Mouse (Mus musculus): ENCODE measurements around the gene Pdzd2.

Pdzd2 gene

GRCm38 (mm10) chr15:12480369-12480768 lies 259.4 kb downstream of the Pdzd2 start:
- in situ Hi-C loops (cut with MboI; ENCODE audit: low pct_unique_long_range_greater_than_20kb in 1 of 2, low sequenced_read_pairs in 2 of 2, unreplicated experiment in 1 of 2): no loop called here

GRCm38 (mm10) chr15:12479326-12479725 lies 260.4 kb downstream of the Pdzd2 start:
- in situ Hi-C loops (cut with MboI; ENCODE audit: low pct_unique_long_range_greater_than_20kb in 1 of 2, low sequenced_read_pairs in 2 of 2, unreplicated experiment in 1 of 2): no loop called here

GRCm38 (mm10) chr15:12473596-12473995 lies 266.1 kb downstream of the Pdzd2 start:
- in situ Hi-C loops (cut with MboI; ENCODE audit: low pct_unique_long_range_greater_than_20kb in 1 of 2, low sequenced_read_pairs in 2 of 2, unreplicated experiment in 1 of 2): no loop called here

DNA sequence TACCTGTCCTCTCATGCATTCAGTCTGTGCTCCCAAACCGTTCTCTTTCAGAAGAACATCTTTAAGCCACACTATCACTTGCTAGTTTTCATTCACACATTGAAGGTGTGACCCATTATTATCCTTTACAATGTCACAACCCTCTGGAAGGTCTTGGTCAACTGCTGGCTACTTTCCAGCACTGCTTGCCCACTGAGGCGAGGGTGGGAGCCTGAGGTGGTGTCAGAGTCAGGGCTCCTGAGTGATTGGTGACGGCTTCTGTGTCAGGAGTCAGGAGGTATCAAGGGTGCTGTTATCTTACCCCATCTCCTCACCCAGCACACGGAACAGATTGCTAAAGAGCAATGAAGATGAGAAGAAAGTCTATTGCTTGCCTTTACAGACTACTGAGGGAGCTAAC lies 267.1 kb downstream of the Pdzd2 start:
- in situ Hi-C loops (cut with MboI; ENCODE audit: low pct_unique_long_range_greater_than_20kb in 1 of 2, low sequenced_read_pairs in 2 of 2, unreplicated experiment in 1 of 2): no loop called here

GRCm38 (mm10) chr15:12470900-12471838 lies 268.6 kb downstream of the Pdzd2 start:
- in situ Hi-C loops (cut with MboI; ENCODE audit: low pct_unique_long_range_greater_than_20kb in 1 of 2, low sequenced_read_pairs in 2 of 2, unreplicated experiment in 1 of 2): no loop called here

- in situ Hi-C loops (cut with MboI; ENCODE audit: low pct_unique_long_range_greater_than_20kb in 1 of 2, low sequenced_read_pairs in 2 of 2, unreplicated experiment in 1 of 2): no loop called here
Observed at GRCm38 (mm10) chr15:12468625-12469024, 271.1 kb downstream of the Pdzd2 start.

GRCm38 (mm10) chr15:12465748-12466147 lies 274.0 kb downstream of the Pdzd2 start:
- in situ Hi-C loops (cut with MboI; ENCODE audit: low pct_unique_long_range_greater_than_20kb in 1 of 2, low sequenced_read_pairs in 2 of 2, unreplicated experiment in 1 of 2): no loop called here

GRCm38 (mm10) chr15:12456808-12457207 lies 282.9 kb downstream of the Pdzd2 start:
- in situ Hi-C loops (cut with MboI; ENCODE audit: low pct_unique_long_range_greater_than_20kb in 1 of 2, low sequenced_read_pairs in 2 of 2, unreplicated experiment in 1 of 2): no loop called here

DNA sequence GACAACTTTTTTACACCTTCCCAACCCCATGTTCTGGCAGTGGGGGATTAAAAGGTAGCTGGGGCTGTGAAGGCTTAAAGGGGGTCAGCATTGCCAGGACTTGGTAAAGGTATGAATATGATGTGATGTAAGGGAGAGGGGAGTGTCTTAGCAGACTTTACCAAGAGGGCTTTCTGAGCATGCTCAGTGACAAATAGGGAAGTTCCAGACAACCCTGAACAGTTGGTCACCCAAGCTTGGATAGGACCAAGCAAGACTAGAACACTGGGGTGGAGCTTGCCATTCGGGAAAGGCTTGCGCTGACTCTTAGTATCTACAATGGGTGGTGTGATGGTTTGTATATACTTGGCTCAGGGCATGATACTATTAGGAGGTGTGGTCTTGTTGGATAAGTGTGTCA lies 286.4 kb downstream of the Pdzd2 start:
- in situ Hi-C loops (cut with MboI; ENCODE audit: low pct_unique_long_range_greater_than_20kb in 1 of 2, low sequenced_read_pairs in 2 of 2, unreplicated experiment in 1 of 2): no loop called here

GRCm38 (mm10) chr15:12452141-12452995 lies 287.4 kb downstream of the Pdzd2 start:
- in situ Hi-C loops (cut with MboI; ENCODE audit: low pct_unique_long_range_greater_than_20kb in 1 of 2, low sequenced_read_pairs in 2 of 2, unreplicated experiment in 1 of 2): no loop called here

DNA sequence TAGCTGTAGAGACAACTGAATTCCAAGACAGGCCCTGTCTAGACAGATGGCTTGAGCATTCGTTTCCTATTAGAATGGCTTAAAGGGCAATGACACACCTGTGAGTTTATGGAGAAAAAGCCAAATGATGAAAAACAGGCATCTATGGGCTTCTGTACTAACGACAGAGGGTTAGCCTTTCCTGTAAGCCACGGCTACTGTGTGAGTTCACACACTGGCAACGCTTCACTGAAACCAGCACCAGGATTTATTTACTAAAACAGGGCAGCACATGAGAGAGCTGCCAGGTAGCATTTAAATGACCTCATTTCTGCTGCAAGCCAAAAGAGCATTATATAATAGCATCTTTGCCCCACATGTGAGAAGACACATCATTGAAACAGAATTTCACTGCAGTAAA lies 288.3 kb downstream of the Pdzd2 start:
- in situ Hi-C loops (cut with MboI; ENCODE audit: low pct_unique_long_range_greater_than_20kb in 1 of 2, low sequenced_read_pairs in 2 of 2, unreplicated experiment in 1 of 2): no loop called here

- in situ Hi-C loops (cut with MboI; ENCODE audit: low pct_unique_long_range_greater_than_20kb in 1 of 2, low sequenced_read_pairs in 2 of 2, unreplicated experiment in 1 of 2): no loop called here
Observed at GRCm38 (mm10) chr15:12450790-12451189, 288.9 kb downstream of the Pdzd2 start.

- in situ Hi-C loops (cut with MboI; ENCODE audit: low pct_unique_long_range_greater_than_20kb in 1 of 2, low sequenced_read_pairs in 2 of 2, unreplicated experiment in 1 of 2): no loop called here
Observed at GRCm38 (mm10) chr15:12449321-12449720, 290.4 kb downstream of the Pdzd2 start.

DNA sequence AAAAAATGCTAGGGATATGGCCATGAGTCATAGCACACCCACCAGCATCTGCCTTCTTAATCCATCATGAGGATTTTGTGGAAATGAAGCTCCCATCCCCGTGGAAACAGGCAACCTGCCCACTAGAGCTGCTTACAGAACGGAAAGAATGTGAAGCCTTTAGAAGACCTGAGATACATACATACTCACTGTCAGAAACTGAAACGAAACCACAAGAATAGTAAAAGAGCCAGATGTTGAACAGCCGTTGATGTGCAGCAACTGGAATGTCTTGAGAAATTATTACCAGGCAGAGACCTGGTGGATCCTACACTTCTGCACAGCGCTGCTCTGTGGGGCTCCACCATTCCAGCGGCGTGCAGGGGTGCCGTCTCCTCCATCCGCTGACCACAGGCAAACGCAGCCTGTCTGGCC lies 292.7 kb downstream of the Pdzd2 start:
- in situ Hi-C loops (cut with MboI; ENCODE audit: low pct_unique_long_range_greater_than_20kb in 1 of 2, low sequenced_read_pairs in 2 of 2, unreplicated experiment in 1 of 2): no loop called here

GRCm38 (mm10) chr15:12444551-12444950 lies 295.2 kb downstream of the Pdzd2 start:
- in situ Hi-C loops (cut with MboI; ENCODE audit: low pct_unique_long_range_greater_than_20kb in 1 of 2, low sequenced_read_pairs in 2 of 2, unreplicated experiment in 1 of 2): no loop called here

DNA sequence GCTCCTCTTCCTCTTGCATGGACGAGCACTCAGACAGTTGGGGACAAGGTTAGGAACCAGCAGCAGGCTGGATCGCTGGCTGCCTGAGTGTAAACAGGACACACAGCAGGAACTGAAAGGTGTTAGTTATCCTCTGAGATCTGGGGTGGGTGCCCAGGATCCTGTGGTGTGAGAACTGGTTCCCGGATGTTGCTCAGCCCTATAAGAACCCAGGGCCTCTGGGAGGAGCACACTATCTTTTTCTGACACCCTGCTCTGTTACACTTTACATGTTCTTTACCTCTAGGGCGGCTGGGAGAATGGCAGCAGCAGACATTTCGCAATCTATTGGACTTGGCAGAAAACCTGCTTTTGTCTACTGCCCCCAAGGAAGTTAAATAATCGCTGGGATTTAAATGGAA lies 300.4 kb downstream of the Pdzd2 start:
- in situ Hi-C loops (cut with MboI; ENCODE audit: low pct_unique_long_range_greater_than_20kb in 1 of 2, low sequenced_read_pairs in 2 of 2, unreplicated experiment in 1 of 2): no loop called here

DNA sequence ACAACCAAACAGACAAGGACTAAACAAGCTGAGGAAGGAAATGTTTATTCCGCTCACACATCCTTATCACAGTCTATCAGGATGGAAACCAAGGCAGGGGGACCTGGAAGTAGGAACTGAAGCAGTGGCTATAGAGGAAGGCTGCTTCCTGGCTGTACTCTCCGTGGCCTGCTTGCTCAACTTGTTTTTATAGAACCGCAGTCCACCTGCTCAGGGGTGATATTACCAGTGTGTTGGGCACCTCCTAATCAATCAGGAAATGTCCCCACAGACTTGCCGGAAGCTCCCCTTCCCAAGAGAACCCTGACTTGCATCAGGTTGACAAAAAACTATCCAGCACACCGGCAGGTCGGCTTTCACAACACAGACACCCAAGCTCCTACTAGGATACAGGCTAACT lies 301.0 kb downstream of the Pdzd2 start:
- in situ Hi-C loops (cut with MboI; ENCODE audit: low pct_unique_long_range_greater_than_20kb in 1 of 2, low sequenced_read_pairs in 2 of 2, unreplicated experiment in 1 of 2): no loop called here

DNA sequence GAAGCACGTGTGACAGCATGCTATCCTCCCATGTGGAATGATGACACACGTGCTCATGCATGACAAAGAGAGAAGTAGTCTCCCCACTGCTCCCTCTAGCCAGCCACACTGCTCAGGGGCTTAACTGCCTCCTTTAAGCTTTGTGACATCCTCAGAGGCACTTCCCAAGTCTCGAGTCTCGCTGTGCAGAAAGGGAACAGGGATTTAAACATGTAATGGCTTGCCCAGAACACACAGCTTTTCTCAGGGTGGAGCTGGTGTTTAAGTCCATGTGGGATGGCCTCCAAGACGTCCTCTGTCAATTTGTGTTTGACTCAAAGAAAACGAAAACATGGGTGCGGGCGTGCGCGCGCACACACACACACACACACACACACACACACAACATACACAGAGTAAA lies 301.6 kb downstream of the Pdzd2 start:
- in situ Hi-C loops (cut with MboI; ENCODE audit: low pct_unique_long_range_greater_than_20kb in 1 of 2, low sequenced_read_pairs in 2 of 2, unreplicated experiment in 1 of 2): no loop called here

- in situ Hi-C loops (cut with MboI; ENCODE audit: low pct_unique_long_range_greater_than_20kb in 1 of 2, low sequenced_read_pairs in 2 of 2, unreplicated experiment in 1 of 2): no loop called here
Observed at GRCm38 (mm10) chr15:12435910-12436309, 303.8 kb downstream of the Pdzd2 start.

Data from mouse embryonic stem cell (cell line).